Mouse (Mus musculus) heart, adult 2 months (tissue): ENCODE measurements around the gene Szrd1.

ENCODE experiments used
- EP300 ChIP-seq: fragments of 200-500 bp; IDR thresholded peaks from 2 replicates; pipeline ENCODE4 v1.6.1; 2011; ENCODE audit warnings: low read depth, low read length, control low read depth; ENCODE audit not compliant: insufficient read depth
- POLR2A ChIP-seq: fragments of 200-500 bp; IDR thresholded peaks from 2 replicates; pipeline ENCODE4 v1.6.1; 2011; ENCODE audit warnings: mild to moderate bottlenecking, low read depth, low read length, control low read depth; ENCODE audit not compliant: insufficient read depth

- no peak for TF ChIP-seq POLR2A
- no peak for TF ChIP-seq EP300
Observed at GRCm38 (mm10) chr4:141078510-141079137, 61.0 kb downstream of the Szrd1 start.
